ENCODE assay signal across 16 mouse cellular contexts in genomic region chr5:103171207-103171606, GRCm38 (mm10).
"Had no signal": no experiment of that assay in that cellular context is flagged by ENCODE, and none has a peak within 500 bp of the region (broad histone marks: within the 10 kb centered on the region; RNA-seq: fewer than 3 reads in every experiment).

No protein-coding gene starts in this region.

- DNase-seq: retina, postnatal 1 day; right cerebral cortex, adult 18-20 months; right cerebral cortex, postnatal 14 days; right cerebral cortex, postnatal 25 days; right cerebral cortex, postnatal 4 days; spleen, adult 18-20 months; thymus, adult 18-20 months; thymus, adult 2 months; thymus, postnatal 14 days; thymus, postnatal 25 days; thymus, postnatal 36 days; thymus, postnatal 4 days had no signal

- H3K4me3 ChIP-seq: neural tube, embryonic 13.5 days; neural tube, embryonic 15.5 days; stomach, embryonic 15.5 days had no signal

- H3K36me3 ChIP-seq: neural tube, embryonic 15.5 days; stomach, embryonic 15.5 days had no signal

- H3K9me3 ChIP-seq: neural tube, embryonic 15.5 days; stomach, embryonic 15.5 days had no signal

- H3K27me3 ChIP-seq: neural tube, embryonic 13.5 days; neural tube, embryonic 15.5 days; stomach, embryonic 15.5 days had no signal

- H3K9ac ChIP-seq: neural tube, embryonic 13.5 days; neural tube, embryonic 15.5 days; stomach, embryonic 15.5 days had no signal

- H3K4me2 ChIP-seq: neural tube, embryonic 13.5 days; neural tube, embryonic 15.5 days; stomach, embryonic 15.5 days had no signal

- H3K27ac ChIP-seq: neural tube, embryonic 13.5 days; neural tube, embryonic 15.5 days; stomach, embryonic 15.5 days; stomach, postnatal 0 days had no signal

- H3K4me1 ChIP-seq: stomach, embryonic 15.5 days had no signal
